Mouse (Mus musculus) heart, embryonic 14.5 days (tissue): ENCODE data around the gene Cbr4. TPM values are rescaled to one million over a fixed set of nuclear protein-coding genes. Genes with fewer than 3 reads are reported as not detected.

Experiments used
- ATAC-seq: fragments of 200-750 bp; cut with Nextera tagmentation; 2 replicates; pipeline ENCODE4 v1.8.0; 2017; ENCODE audit warnings: low read depth, moderate TSS enrichment; ENCODE audit not compliant: insufficient number of reproducible peaks, insufficient read depth, low FRiP score
- H3K27ac ChIP-seq, 2 experiments: fragments of 200-500 bp in 1 of 2; fragments of 300-500 bp in 1 of 2; sonication (generic) in 1 of 2; replicated peaks in 1 of 2; 2 replicates each; pipeline ENCODE4 v1.5.1; 2012 to 2014; ENCODE audit warnings: low read depth in 2 of 2, low read length in 2 of 2, control low read depth in 1 of 2, mild to moderate bottlenecking in 1 of 2, mixed read lengths in 1 of 2; ENCODE audit not compliant: control insufficient read depth in 1 of 2, insufficient read depth in 1 of 2
- H3K27me3 ChIP-seq: fragments of 300-500 bp; sonication (generic); 2 replicates; pipeline ENCODE4 v1.6.1; 2014; ENCODE audit warnings: mild to moderate bottlenecking, low read length, control low read depth; ENCODE audit not compliant: control insufficient read depth, insufficient read depth
- H3K36me3 ChIP-seq: fragments of 300-500 bp; sonication (generic); 2 replicates; pipeline ENCODE4 v1.6.1; 2014; ENCODE audit warnings: mild to moderate bottlenecking, control low read depth, low read length, mixed read lengths; ENCODE audit not compliant: control insufficient read depth, insufficient read depth
- H3K4me1 ChIP-seq, 2 experiments: fragments of 200-500 bp in 1 of 2; fragments of 300-500 bp in 1 of 2; sonication (generic) in 1 of 2; 2 replicates each; pipeline ENCODE4 v1.6.1; 2012 to 2014; ENCODE audit warnings: low read length in 2 of 2, control low read depth in 1 of 2, mixed read lengths in 1 of 2; ENCODE audit not compliant: control insufficient read depth in 2 of 2, insufficient read depth in 2 of 2
- H3K4me2 ChIP-seq: fragments of 300-500 bp; sonication (generic); 2 replicates; pipeline ENCODE4 v1.6.1; 2014; ENCODE audit warnings: mild to moderate bottlenecking, low read length
- H3K4me3 ChIP-seq, 2 experiments: fragments of 200-500 bp in 1 of 2; fragments of 300-500 bp in 1 of 2; sonication (generic) in 1 of 2; 2 replicates each; pipeline ENCODE4 v1.5.1; 2012 to 2014; ENCODE audit warnings: low read length in 2 of 2, mild to moderate bottlenecking in 2 of 2, control low read depth in 1 of 2, low read depth in 1 of 2, moderate library complexity in 1 of 2; ENCODE audit not compliant: control insufficient read depth in 1 of 2, insufficient read depth in 1 of 2
- H3K9ac ChIP-seq: fragments of 300-500 bp; sonication (generic); 2 replicates; pipeline ENCODE4 v1.6.1; 2014; ENCODE audit warnings: mild to moderate bottlenecking, low read length
- H3K9me3 ChIP-seq: fragments of 300-500 bp; sonication (generic); 2 replicates; pipeline ENCODE4 v1.6.1; 2016; ENCODE audit warnings: low read length, control low read depth; ENCODE audit not compliant: control insufficient read depth
- WGBS: fragments of 180-500 bp; shearing (Covaris S2); extraction: QIAGEN DNeasy Blood & Tissue Kit; methylation state at CpG from one replicate; pipeline ENCODE4 v1.1.7; 2014; 5-methylcytosine and 5-hydroxymethylcytosine counted together
- polyA plus RNA-seq: library from polyadenylated mRNA; unstranded; fragments of >200 nt; fragmentation: Nextera tagmentation; extraction: Ambion mirVana; gene quantifications from 2 replicates; pipeline ENCODE4 v1.2.1, GENCODE M21; 2014

The Cbr4 gene
- polyA plus RNA-seq, 1 experiment from 2014 or later, result 50.0 TPM

- Histone ChIP-seq H3K36me3 (peaks cover 29% of the 10 kb centered on the region), H3K9ac (no peak overlapping the region), H3K9me3 (peaks cover 10% of the 10 kb centered on the region), H3K27me3 (no peaks in the 10 kb centered on the region), H3K27ac (peak overlapping the region in 1 of 2 experiments; percentile 30; a peak in 1 of 4 replicates), H3K4me2 (no peak overlapping the region), H3K4me1 (peaks cover 3 to 17% of the 10 kb centered on the region in 2 experiments; a peak in 3 of 4 replicates), H3K4me3 (no peak overlapping the region)
- 91% methylated on average over 8 of the region's 8 CpGs for WGBS
- no peak for ATAC-seq
These were observed 65.3 kb downstream of the Cbr4 start for GRCm38 (mm10) chr8:61552755-61553402.

DNA sequence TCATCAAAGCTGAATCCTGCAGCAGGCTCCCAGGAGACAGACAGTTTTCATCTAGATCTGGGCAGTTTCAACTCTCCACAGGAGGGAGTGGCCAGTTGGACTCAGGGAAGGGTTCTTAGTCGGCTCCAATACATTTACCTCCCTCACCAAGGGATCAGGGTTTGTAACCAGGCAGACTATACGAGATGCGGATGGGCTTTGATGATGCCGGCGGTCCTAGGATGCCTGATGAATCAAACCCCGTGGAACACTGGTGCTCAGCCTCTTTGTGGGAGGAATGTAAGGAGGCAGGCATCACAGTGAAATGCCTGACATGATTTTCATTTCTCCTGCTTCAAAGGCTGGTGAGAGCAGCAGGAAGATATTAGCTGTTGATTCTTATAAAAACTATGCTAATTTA is 67.8 kb downstream of the Cbr4 start:
- Histone ChIP-seq H3K9ac (no peak overlapping the region), H3K4me1 (peaks cover 12 to 40% of the 10 kb centered on the region in 2 experiments), H3K27ac (peak overlapping the region in 1 of 2 experiments; percentile 33; a peak in 1 of 4 replicates), H3K4me2 (no peak overlapping the region), H3K4me3 (no peak overlapping the region), H3K9me3 (no peaks in the 10 kb centered on the region), H3K27me3 (no peaks in the 10 kb centered on the region), H3K36me3 (peaks cover 4% of the 10 kb centered on the region)
- 51% methylated on average over 6 of the region's 6 CpGs for WGBS
- ATAC-seq, result no peak

GRCm38 (mm10) chr8:61556219-61556618 is 68.7 kb downstream of the Cbr4 start:
- H3K4me3 ChIP-seq, result no peak overlapping the region
- no peak overlapping the region for H3K27ac ChIP-seq
- no peak overlapping the region for H3K4me2 ChIP-seq
- H3K27me3 ChIP-seq, result no peaks in the 10 kb centered on the region
- no peak overlapping the region for H3K9ac ChIP-seq
- no peaks in the 10 kb centered on the region for H3K9me3 ChIP-seq
- peaks cover 7% of the 10 kb centered on the region for H3K36me3 ChIP-seq
- peaks cover 12 to 41% of the 10 kb centered on the region in 2 experiments for H3K4me1 ChIP-seq
- no peak for ATAC-seq
- WGBS, result 83% methylated on average over 8 of the region's 8 CpGs
